Mouse (Mus musculus) gastrocnemius, postnatal 25 days (tissue): Measurements from ENCODE around the gene Tbp. TPM values are rescaled to one million over a fixed set of nuclear protein-coding genes. Genes with fewer than 3 reads are reported as not detected.

Source experiments
- DNase-seq: peaks from one replicate; pipeline ENCODE4 v3.0.0; 2022
- long read RNA-seq, 2 experiments: library from polyadenylated mRNA; stranded (forward); transcript quantifications; one replicate each; pipeline ENCODE4 v2.0.0; 2021
- total RNA-seq, 2 experiments: library from RNA; stranded (reverse); gene quantifications; 1 replicate in 1 of 2; 2 replicates in 1 of 2; pipeline ENCODE4 v1.2.3; 2021

Gene Tbp
- 1 to 10 TPM; 7.0 to 7.7 TPM for total RNA-seq
- long read RNA-seq, experiment 1, full-length matches to known transcripts = 2 of 5 reads
- long read RNA-seq, experiment 1, partial matches to known transcripts = 0 of 5 reads
- long read RNA-seq, experiment 1, other reads (novel, unspliced or antisense) = 3 of 5 reads
- long read RNA-seq, experiment 2, partial matches to known transcripts = 0 of 1 reads
- long read RNA-seq, experiment 2, other reads (novel, unspliced or antisense) = 0 of 1 reads

DNA sequence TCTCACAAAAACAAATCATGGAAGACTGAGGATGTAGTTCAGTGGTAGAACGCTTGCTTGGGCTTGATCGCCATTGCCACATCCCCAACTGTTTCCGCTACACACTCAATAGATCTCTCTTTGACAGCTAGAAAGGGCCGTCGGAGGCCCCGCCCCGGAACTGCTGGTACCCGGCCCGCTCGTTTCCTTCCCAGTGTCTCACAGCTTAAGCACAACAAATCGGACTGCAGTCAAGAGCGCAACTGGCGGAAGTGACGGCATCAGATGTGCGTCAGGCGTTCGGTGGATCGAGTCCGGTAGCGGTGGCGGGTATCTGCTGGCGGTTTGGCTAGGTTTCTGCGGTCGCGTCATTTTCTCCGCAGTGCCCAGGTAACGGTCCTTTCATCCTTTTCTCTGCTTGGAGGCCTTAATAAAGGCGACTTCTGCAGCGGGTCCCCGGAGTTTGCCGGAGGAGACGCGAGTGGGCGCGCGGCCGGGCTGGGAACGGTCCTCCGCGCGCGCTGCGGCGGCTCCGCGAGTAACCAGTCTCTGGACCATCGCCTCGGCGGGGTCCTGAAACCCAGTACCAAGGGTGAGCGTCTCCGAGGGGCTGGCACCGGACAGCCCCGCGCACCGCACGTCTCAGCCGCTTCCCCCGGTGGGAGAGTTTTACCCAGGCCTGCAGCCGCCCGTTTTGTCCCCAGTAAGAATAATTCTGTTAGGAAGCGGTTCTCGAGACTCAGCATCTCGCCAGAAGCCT is at the start of gene Tbp, which contains the start of gene Psmb1:
Tbp (plus strand) TSS at position 233 of the 739 bp plus-strand sequence.
Psmb1 (minus strand) TSS at position 96 of the 739 bp plus-strand sequence.
- DNase-seq = peak; percentile 97

DNA sequence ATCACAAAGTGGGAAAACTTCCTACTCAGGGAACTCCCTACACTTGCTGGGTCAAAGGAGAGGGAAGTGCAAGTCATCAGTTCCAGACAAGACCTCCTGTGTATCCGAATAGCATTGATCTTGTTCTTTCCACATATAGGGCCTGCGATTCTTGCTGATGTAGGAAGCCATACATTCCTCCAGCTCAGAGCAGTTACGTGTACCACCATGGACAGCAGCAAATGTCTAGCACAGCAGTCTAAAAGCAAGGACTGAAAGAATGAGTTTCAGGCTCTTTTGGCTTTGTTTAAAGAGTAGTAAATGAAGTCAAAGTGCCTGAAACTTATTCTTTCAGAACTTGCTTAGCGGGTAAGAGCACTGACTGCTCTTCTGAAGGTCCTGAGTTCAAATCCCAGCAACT is 44.5 kb upstream of the Tbp start:
- no peak for DNase-seq

DNA sequence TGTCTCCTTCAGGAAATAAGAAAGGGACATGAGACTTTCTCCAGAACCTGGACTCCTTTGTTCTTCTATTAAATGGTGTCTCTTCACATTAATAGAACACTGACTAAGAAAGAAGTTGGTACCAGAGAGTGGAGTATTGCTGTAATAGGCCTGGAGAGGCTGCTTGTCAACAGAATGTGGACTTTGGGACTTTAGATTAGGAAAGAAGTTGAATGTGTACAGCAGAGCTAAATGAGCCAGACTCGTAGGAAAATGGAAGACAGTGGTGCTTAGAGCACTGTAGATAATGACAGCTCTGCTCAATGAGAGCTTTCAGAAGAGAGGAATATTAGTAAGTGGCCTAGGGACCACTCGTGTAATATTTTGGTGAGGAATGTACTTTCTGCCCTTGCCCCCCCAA is 43.1 kb upstream of the Tbp start:
- DNase-seq = no peak

DNA sequence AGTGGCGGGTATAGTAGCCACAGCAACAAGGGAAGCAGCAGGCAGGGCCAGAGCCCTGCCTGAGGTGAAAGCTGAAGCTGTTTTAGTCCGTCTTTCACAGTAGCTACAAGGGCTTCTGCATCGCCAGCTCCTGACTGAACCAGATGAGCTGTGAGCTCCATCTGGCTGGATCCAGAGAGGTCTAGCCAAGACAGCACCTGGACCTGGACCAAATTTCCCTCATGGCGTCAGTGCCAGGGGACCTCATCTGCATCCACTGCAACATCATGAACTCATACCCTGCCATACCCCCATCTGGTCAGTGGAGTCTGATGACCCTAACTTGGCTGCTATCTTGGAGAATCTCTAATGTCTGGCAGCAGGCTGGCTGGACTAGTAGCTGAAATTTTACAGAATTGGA is 39.9 kb upstream of the Tbp start:
- peak; percentile 26 for DNase-seq

DNA sequence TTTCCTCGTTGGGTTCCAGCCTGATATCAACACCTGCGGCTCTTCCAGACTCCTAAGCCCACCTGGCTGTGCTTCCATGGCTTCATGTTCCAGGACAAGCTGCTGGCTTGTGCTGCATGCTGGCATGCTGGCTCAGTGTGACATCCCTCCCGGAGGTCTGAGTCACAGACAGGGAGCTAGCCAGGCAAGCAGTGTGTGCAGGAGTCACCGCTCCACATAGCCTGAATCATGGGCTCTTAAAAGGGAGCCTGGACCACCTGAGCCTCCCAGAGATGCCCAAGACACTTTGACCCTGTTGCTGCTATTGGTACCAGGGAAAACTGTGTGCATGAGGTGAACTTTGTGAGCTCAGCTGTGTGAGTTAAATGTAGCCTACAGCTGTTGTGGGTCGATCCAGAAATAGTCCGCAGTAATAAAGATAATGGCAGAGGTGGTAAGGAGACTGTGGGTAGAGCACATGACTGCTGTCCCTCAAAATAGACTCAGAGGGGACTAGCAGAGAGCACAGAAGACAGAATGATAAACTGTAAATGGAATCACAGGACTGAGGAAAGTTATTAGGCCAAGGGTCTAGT is 37.7 kb upstream of the Tbp start:
- DNase-seq = peak; percentile 76

DNA sequence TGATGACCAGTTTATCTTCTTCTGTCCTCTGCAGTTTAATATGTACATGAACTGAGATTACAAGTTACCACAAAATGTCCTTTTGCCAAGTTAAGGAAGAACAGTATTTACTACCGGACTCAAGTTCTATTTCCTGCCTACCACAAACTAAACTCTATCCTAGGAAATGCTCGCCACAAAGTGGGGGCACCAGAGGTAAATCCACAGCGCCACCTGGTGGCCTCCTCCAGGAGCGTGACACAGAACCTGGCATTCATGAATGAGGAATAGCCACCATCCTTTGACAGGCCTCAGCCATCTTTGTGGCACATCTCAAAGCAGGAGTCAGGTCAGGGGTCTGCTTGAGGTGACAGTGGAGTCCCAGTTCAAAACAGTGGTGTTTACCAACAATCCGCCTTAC is 32.0 kb upstream of the Tbp start:
- DNase-seq = peak; percentile 34

DNA sequence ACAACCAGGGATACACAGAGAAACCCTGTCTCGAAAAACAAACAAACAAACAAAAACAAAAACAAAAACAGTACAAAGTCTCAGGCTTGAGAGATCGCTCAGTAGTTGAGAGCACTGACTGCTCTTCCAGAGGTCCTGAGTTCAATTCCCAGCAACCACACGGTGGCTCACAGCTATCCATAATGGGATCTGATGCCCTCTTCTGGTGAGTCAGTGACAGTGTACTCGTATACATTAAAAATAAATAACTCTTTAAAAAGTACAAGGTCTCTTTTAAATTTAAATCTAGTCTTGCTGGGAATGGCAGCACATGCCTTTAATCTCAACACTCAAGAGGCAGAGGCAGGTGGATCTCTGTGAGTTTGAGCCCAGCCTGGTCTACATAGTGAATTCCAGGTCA is 27.0 kb upstream of the Tbp start:
- DNase-seq = no peak

DNA sequence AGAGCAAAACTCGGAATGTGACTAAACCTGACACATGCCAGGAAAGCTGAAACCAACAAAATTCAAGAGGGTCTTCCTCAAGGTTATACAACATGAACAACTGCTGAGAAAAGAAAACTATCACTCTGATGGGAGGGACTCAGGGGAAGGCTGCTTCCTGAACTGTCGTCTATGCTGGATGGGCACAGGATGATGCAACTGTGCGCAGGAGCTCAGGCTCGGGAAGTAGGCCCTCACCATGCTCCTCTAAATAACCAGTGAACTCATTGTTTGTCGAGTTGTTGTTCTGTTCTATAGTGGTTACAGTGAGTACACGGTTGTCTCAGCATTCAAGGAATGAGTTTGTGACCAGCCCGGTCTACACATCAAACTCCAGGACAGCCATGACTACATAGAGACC is 9.1 kb upstream of the Tbp start:
- DNase-seq = no peak

DNA sequence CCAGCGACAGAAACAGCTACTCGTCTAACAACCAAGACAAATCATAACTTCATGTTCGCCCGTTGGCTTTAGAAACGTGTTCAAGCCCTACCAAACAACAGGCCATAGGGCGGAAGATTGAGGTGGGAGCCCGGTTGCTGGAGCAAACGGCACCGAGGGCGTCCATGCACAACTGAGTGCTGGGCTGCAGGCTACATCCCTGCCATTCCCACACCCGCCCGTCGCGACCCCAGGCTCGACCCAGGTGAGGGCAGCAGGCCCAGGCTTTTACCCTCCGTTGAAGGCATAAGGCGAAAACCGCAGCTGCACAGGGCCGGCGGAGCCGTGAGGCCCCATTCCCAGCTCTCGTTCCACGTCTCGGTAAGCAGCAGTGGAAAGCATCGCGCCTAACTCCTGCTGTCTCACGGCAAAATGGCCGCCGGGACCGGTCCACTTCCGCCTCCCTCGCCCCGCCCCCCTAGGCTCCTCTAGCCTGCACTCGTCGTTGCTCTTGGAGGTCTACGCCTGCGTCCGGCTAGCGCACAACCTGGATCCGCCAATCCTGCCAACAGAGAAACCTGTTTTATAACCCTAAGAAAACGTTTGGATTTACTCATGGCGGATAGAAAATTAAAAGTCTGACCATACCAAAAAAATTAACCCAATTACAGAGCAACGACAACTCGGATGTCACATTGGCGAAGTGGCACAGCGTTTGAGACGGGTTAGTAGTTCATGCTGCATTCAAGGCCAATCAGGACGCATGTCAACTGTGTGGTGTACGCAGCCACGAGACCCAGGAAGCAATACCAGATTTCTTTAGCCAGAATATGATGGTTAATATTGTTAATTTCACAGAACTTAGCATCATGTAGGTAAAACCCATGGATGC is 1.6 kb upstream of the Tbp start:
- DNase-seq = peak; percentile 91

DNA sequence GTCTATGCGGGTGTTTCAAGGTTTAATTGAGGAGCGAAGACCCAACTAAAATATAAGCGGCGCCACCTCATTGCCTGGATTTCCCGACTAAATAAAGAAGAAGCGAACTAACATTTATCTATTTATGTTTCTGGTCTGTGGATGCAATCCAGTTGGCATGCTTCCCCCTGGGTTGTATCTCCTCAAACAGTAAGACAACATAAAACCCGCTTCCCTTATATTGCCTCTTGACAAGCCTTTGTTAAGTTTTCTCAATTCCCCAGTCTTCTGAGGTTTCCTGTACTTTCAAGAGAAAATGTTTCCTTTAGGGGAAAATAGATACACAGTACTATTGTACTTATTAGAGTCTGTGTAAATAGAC is 955 bp upstream of the Tbp start:
- no peak for DNase-seq

DNA sequence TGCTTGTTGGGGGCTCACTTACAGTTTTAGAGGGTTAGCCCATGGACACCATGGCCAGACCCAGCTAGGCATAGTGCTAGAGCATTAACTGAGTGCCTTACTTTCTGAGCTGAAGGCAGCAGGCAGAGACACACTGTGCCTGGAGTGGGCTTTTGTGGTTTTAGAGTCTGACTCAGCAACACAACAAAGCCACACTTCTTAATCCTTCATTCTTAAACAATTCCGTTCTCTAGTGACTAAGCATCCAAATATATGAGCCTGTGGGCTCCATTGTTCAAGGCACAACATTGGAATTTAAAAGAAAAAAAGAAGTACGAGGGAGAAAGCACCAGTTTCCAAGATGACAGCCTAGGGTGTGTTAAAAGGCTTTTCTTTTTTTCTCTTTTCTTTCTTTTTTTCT is 11.0 kb downstream of the Tbp start:
- DNase-seq = no peak

DNA sequence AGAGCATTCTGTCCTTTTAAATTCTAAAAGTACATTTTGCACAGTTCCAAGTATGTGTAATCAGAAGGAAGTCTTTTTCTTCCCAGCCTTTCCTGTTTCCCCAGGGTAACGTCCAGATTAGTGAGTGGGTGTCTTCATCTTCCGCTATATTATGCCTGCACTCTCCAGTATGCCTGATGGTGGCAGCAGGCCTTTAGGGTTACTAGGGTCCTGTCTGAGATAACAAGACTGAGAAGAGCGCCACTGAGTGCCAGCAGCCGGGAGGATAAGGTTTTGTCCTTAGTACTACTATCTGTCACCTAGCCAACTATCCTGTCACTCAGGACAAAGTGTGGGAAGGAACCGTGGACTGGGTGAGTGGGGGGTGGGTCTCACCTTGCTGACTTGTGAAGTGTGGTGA is 18.1 kb downstream of the Tbp start:
- DNase-seq = no peak

DNA sequence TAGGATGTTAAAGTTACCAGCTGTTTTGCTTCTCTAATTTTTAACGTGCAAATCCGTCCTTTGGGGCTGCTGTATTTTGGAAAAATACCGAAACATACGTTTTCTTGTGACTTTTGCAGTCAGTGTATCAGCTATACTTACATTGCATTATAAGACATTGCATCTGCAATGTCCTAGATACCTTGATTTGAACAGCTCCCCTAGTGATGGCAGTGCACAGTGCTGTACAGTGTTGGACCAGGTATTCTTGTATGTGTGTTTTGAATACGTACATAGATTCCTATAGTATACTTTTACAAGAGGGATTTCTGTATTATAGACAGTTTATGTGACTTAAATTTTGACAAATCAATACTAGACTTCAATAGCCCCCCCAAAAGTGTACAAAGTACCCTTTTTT is 18.5 kb downstream of the Tbp start:
- no peak for DNase-seq

DNA sequence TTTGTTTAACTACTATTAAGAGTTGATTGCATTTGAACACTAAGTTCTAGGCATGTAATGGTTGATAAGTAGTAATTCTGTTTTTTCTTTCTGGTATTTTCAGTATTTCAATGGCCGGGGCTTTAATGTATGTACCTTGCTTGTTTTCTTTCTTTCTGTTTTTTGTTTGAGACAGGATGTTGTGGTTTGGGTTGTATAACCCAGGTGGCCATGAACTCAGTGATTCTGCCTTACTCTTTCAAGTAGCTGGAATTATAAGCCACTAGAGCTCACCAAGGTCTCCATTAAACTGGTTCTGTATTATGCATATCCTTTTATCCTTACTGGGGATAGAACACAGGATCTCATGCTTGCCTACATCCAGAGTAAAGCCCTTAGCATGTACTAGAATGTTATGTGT is 19.1 kb downstream of the Tbp start:
- no peak for DNase-seq

DNA sequence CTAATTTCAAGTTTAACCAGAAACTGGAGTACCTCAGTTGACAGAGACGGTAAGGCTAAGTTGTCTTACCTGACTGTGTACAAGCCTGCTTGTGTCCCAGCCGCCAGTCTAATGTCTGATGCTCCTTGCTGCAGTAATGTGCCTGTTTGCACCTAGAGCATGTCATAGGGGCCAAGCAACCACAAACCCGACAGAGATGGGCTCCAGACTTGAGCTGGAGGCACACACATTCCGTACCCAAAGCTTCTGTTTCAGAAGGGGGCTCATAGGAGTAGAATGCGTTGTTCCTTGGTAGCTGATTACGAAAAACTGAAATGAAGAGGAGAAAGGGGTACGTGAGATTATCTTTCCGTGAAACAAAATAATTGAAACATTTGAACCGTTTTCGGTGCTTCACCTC is 26.6 kb downstream of the Tbp start:
- no peak for DNase-seq

DNA sequence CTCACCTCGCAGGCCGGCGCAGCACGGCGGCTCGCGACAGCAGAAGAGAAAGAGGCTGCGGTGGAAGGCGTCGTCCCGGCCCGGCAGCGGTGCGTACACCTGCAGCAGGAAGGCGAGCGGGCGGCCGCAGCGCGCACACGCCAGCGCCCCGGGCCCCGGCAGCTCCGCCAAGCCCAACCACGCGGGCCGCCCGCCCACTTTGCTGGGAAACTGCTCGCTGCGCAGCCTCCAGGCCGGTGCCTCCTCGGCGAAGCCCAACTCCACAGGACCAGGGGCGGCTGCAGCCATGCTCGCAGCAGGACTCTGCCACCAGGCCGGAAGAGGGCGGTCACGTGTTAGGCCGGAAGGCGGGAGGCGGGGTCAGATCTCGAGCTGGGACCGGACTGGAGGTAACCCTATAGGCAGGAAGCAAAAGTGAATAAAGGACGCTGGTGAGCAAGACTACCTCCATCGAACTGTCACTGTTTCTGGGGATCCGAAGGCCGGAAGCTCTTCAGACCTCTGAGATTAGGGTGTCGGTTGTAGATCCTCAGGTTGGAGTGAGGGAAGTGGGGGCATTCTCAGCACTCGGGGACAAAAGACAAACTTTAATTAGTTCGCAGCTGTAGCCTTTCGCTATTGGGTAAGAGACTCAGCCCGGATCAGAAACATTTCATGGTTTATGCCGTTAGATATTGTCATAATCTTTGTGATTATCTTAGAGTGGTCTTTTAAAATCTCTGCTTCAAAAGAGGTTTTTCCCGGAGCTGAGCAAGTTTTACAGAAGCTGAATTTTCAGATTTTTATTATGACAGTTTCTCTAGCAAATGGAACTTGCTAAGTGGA is 27.5 kb downstream of the Tbp start, which contains the start of gene Pdcd2:
Pdcd2 (minus strand) TSS at position 316 of the 825 bp plus-strand sequence.
- peak; percentile 94 for DNase-seq

DNA sequence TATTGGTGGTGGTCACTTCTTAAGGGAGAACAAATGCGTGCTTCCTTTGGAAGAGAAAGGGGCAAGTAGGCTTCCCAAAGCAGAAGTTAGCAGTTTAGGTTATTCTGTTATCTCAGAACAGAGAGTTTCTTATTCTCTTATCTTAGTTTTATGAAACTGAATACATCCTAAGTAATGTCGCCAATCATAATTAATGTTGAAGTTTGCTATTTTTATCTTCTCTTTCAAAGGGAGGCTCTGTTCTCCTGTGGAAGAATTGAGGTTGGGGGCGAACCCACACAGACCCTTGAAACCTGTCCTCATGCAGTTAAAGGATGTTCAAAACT is 28.1 kb downstream of the Tbp start:
- DNase-seq = no peak

DNA sequence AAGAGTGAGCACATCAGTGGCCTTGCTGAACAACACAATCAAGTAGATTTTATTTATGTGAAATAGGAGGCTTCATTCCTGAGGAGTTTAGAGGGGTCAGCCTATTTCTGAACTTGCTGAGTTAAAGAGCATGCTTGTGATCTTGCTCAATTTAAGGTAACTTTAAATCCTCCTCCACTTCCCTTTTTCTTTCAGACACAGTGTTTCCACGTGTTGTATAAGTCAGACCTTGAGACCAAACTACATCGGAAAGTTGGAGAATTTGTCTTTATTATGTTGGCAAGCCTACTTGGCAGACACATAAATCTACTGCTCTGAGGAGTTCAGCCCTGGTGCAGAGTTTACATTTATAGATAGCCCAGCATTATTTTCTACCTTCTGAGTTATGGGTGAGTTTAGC is 29.2 kb downstream of the Tbp start:
- no peak for DNase-seq

DNA sequence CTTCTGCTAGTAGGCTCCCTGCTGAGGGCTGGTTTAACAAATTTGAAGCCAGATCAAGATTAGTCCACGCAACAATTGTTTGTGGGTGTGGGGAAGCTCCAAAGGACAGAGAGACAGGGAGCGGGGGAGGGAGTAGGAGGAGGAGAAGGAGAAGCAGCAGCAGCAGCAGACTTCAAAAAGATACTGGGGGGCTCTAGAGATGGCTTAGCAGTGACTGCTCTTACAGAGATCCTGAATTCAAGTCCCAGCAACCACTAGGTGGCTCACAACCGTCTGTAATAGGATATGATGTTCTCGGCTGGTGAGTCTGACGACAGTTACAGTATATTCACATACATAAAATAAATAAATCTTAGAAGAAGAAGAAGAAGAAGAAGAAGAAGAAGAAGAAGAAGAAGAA is 30.5 kb downstream of the Tbp start:
- no peak for DNase-seq

DNA sequence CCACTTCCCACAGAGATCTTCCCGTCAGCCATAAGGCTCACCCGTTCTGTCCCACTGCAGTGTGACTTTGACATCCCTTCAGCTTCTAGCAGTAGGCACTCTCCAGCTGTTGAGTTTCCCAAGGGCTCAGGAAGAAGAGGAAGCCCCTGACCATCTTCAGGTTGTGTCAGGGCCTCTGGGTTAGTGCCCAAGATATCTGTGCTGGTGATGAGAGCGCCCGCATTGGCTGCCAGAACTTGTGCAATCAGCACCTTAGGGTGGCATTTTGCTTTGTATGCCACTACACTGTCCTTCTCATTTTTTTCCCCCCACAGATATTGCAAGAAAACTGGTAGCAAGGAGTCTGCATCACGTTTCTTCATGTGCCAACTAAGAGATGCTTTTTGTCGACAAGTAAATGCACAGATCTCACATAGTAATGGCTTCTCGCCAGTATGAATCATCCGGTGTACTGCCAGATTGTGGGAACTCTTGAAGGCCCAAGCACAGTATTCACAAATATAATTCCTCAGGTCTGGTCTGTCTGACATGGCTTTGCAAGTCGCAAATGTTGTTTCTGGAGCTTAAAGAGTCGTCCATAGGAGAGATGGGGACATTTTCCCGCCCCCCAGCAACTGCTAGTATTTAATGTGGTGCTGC is 35.6 kb downstream of the Tbp start:
- DNase-seq = no peak

DNA sequence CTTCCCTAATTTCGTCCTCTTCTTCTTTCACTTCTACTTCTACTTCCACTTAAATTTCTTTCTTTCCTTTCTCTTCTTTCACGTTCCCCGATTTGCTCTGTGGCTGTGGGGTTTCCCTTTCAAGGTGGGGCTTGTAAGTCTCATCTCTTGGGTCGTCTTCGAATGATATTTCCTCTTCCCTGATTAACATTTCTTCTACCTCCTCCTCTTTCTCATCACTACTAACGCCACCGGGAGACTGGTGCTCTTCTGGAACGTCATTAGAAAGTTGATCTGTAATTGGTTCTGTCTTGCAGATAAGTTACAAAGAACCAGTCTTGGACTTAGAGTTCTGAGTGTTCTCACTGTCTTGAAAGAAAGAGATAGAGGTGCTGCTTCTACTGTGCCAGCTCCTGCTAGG is 36.3 kb downstream of the Tbp start:
- DNase-seq = no peak
